Mouse (Mus musculus) frontal cortex, postnatal 36 days (tissue): Measurements from ENCODE around the gene Palm3.
"Not testable (repeated sequence)": the region's sequence is repeated elsewhere in the genome, so short reads cannot be mapped to it uniquely, and the experiment has no call there.

Source experiments
- DNase-seq, 2 experiments: peaks; one replicate each; pipeline ENCODE4 v3.0.0; 2022; ENCODE audit warnings: low spot score in 2 of 2

Palm3 gene

GRCm38 (mm10) chr8:83997511-83998141, 23.6 kb upstream of the Palm3 start, which contains the start of gene Samd1:
Gene Samd1 (plus strand): TSS chr8:83997672.
- DNase-seq: peak; percentile 46 to 63

- DNase-seq: peak in 1 of 2 experiments; percentile 38
These were observed 22.8 kb upstream of the Palm3 start for GRCm38 (mm10) chr8:83998231-83999056.

GRCm38 (mm10) chr8:83999057-83999705, 22.1 kb upstream of the Palm3 start:
- no peak for DNase-seq

GRCm38 (mm10) chr8:83999825-84000224, 21.4 kb upstream of the Palm3 start:
- DNase-seq: no peak

GRCm38 (mm10) chr8:84001281-84002000, 19.8 kb upstream of the Palm3 start, which contains the start of gene 1700067K01Rik:
Gene 1700067K01Rik (plus strand): TSS chr8:84001502.
- DNase-seq: no peak

- DNase-seq: no peak
These were observed 18.2 kb upstream of the Palm3 start for GRCm38 (mm10) chr8:84002957-84003611.

DNA sequence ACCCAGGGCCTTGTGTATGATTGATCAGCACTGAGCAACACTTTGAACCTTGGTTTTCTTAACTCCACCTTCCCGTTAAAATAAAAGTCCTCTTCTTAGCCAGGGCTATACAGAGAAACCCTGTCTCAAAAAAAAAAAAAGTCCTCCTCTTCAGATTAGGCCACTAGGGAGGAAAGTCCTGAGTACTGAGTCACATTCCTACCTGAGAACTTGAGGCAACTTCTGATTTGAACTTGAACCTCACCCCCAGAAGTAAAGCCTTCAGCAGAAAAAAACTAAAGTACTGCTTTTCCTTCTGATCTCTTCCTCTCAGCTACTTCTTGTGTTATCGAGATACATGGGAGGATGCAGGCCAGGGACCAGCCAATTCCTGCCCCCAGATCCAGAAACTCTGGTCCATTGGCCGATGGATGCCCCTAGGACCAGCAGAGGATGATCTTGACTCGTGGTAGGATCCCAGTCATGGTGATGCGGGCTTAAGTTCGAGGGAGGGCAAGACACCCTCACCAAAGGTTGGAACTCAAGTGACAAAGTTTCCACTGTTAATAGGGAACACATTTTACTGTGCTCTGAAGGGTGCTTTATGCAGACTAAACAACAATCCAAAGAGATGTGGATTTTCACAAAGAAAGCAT, 17.5 kb upstream of the Palm3 start:
- DNase-seq: no peak

- peak; percentile 91 to 93 for DNase-seq
These were observed 16.6 kb upstream of the Palm3 start for GRCm38 (mm10) chr8:84004533-84005201.

GRCm38 (mm10) chr8:84005502-84005901, 15.8 kb upstream of the Palm3 start:
- not testable (repeated sequence) for DNase-seq

DNA sequence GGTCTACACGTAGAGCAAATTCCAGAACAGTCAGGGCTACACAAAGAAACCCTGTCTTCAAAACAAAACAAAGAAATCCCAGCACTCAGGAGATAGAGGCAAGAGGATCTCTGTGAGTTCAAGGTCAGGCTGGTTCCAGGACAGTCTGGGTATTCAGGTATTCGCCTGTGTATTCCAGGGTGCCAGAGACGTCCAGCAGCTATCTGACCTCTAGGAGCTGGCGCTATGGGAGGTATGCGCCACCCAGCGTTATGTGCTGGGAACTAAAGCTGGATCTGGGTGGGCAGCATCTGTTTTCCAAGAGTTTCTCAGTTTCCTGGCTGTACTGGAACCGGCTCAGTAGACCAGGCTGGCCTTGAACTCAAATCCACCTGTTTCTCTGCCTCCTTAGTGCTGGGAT, 12.9 kb upstream of the Palm3 start:
- no peak for DNase-seq

DNA sequence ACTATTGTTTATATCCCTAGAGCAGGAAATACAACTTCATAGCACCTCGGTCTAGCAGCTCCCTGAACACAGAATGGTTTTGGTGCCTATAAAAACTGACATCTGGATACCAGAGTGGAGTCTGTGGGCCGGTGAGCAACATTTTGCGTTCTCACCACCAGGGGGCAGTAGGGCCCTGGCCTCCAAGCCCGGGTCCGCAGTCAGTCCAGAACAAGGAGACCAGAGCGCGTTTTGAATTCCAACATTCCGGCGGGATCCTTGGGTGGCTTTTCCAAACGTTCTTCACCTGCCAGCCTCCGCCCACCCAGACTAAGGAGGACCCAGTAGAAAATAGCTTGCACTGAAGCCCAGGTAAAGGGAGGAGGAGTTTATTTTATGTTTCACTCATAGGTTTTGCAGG, 11.4 kb upstream of the Palm3 start:
- peak; percentile 86 to 89 for DNase-seq

- peak in 1 of 2 experiments; percentile 64 for DNase-seq
These were observed 10.4 kb upstream of the Palm3 start for GRCm38 (mm10) chr8:84010625-84011611.

GRCm38 (mm10) chr8:84011705-84012498, 9.4 kb upstream of the Palm3 start, which contains the start of gene 2210011C24Rik:
Gene 2210011C24Rik (minus strand): TSS chr8:84012171.
- no peak for DNase-seq

DNA sequence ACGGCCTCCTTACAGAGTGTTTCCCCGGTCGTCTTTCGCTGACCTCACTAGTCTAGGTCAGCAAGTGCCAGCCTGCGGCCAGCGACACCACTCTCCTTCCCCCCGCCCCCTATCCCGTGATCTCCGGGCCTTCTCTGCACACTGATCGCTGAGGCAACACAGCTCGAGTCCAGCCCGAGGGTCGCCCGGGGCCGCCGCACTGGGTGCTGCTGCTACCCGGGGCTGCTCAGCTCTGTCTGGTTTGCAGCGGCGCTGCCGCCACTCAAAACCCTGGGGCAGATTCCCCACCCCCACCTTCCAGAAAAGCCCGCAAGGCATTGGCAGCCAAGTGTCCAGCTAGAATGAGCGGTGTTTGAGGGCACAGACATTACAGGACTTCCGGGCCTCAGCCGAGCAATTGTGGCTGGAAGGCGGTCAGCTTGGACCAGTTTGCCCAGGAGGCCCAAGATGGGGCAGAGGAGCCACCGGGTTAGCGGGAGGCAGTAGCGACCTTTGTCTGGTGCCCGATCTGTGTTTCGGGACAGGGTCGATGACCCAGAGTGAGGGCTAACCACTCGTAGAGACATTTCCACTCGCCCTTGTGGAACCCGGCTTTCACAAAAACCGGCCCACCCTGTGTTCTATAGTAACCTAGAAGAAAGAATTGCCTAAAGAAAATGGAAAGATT, 8.6 kb upstream of the Palm3 start:
- DNase-seq: no peak

- DNase-seq: no peak
These were observed 5.4 kb upstream of the Palm3 start for GRCm38 (mm10) chr8:84015833-84016232.

DNA sequence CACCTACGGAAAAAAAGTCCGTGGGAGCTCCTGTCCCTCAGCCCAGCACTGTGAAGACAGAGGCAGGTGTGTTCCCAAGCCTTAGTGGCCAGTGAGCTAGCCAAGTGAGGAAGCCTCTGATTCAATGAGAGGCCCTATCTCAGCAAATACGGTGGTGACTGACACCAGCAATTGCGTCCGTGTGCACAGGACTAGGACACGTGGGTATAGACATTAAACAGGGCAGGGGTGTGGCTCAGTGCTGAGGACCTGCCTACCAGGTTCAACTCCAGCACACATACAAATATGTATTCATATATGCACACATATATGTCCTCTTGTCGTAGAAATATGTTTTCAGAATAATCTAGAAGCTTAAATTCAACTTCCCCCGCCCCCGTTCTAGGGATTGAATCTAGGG, 1.5 kb upstream of the Palm3 start:
- DNase-seq: no peak

- no peak for DNase-seq
These were observed 298 bp downstream of the Palm3 start for GRCm38 (mm10) chr8:84021569-84021968.

GRCm38 (mm10) chr8:84023085-84023484, 1.8 kb downstream of the Palm3 start:
- DNase-seq: no peak
